Mouse (Mus musculus) fibroblast of lung, adult 2 months (primary cell): ENCODE measurements around the gene Nek7.

Experiments
- DNase-seq: peaks from one replicate; pipeline ENCODE4 v3.0.0-alpha.2; 2011; ENCODE audit warnings: low read depth

Nek7 gene

GRCm38 (mm10) chr1:138619996-138620461 is at the start of gene Nek7:
Gene Nek7, minus strand, starts transcription at chr1:138620141.
- DNase-seq: peak; percentile 59

GRCm38 (mm10) chr1:138662342-138662741 is 42.4 kb upstream of the Nek7 start:
- no peak for DNase-seq

- no peak for DNase-seq
Measured at GRCm38 (mm10) chr1:138654212-138654611, 34.3 kb upstream of the Nek7 start.

- DNase-seq: no peak
Measured at GRCm38 (mm10) chr1:138644991-138645390, 25.1 kb upstream of the Nek7 start.

GRCm38 (mm10) chr1:138643306-138643830 is 23.4 kb upstream of the Nek7 start:
- peak; percentile 78 for DNase-seq

- DNase-seq: no peak
Measured at GRCm38 (mm10) chr1:138640934-138641461, 21.1 kb upstream of the Nek7 start.

- DNase-seq: no peak
Measured at GRCm38 (mm10) chr1:138637850-138638249, 17.9 kb upstream of the Nek7 start.

GRCm38 (mm10) chr1:138634561-138634960 is 14.6 kb upstream of the Nek7 start:
- DNase-seq: no peak

- no peak for DNase-seq
Measured at GRCm38 (mm10) chr1:138628919-138629318, 9.0 kb upstream of the Nek7 start.

GRCm38 (mm10) chr1:138628486-138628885 is 8.5 kb upstream of the Nek7 start:
- DNase-seq: no peak

GRCm38 (mm10) chr1:138627804-138628203 is 7.9 kb upstream of the Nek7 start:
- DNase-seq: no peak

GRCm38 (mm10) chr1:138626288-138626687 is 6.3 kb upstream of the Nek7 start:
- DNase-seq: no peak

- DNase-seq: no peak
Measured at GRCm38 (mm10) chr1:138623870-138624269, 3.9 kb upstream of the Nek7 start.

- no peak for DNase-seq
Measured at GRCm38 (mm10) chr1:138622831-138623230, 2.9 kb upstream of the Nek7 start.

GRCm38 (mm10) chr1:138622431-138622830 is 2.5 kb upstream of the Nek7 start:
- peak; percentile 85 for DNase-seq

- peak; percentile 96 for DNase-seq
Measured at GRCm38 (mm10) chr1:138619114-138619971, 598 bp downstream of the Nek7 start.

- DNase-seq: peak; percentile 76
Measured at GRCm38 (mm10) chr1:138618012-138618354, 2.0 kb downstream of the Nek7 start.

GRCm38 (mm10) chr1:138617279-138618011 is 2.5 kb downstream of the Nek7 start:
- DNase-seq: no peak

GRCm38 (mm10) chr1:138615388-138615787 is 4.6 kb downstream of the Nek7 start:
- no peak for DNase-seq

- DNase-seq: no peak
Measured at GRCm38 (mm10) chr1:138614552-138615287, 5.2 kb downstream of the Nek7 start.

- DNase-seq: no peak
Measured at GRCm38 (mm10) chr1:138612177-138612576, 7.8 kb downstream of the Nek7 start.

- DNase-seq: no peak
Measured at GRCm38 (mm10) chr1:138609176-138609575, 10.8 kb downstream of the Nek7 start.
